Mouse (Mus musculus): ENCODE data around the gene Taf10.

DNA sequence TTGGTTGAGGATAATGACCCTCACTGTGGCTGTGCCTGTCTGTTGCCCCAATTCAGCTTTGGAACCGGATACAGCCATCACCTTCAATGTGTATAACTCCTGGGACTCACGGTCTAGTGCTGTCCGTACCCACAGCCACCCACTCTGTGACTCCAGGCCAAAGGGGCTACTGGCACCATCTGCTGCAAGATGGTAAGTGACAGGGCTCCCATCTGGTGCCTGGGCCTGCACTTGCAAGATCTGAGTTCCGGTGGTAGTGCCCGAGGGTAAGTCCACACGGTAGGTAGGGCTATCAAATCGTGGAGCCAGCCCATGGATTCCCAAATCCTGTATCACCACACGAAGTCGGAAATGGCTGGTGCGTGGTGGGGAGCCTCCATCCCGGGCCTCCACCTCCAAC, 20.2 kb upstream of the Taf10 start:
- TF ChIP-seq POLR2A (IDR thresholded peaks at IDR 0.05; ENCODE audit: control insufficient read depth in 1 of 2, insufficient read depth in 1 of 2, low read depth in 1 of 2, low read length in 2 of 2, poor library complexity in 1 of 2): no peak
- no peak for TF ChIP-seq ZNF384 (IDR thresholded peaks at IDR 0.05; ENCODE audit: low read depth, low read length)
- no peak for TF ChIP-seq E2F4 (IDR thresholded peaks at IDR 0.05; ENCODE audit: borderline replicate concordance, low read depth, low read length)
- no peak for TF ChIP-seq CTCF (IDR thresholded peaks at IDR 0.05 in 2 of 3, conservative IDR thresholded peaks at IDR 0.05 in 1 of 3; ENCODE audit: control insufficient read depth in 1 of 3, insufficient read depth in 1 of 3, low read depth in 2 of 3, low read length in 3 of 3, poor library complexity in 1 of 3, severe bottlenecking in 1 of 3)
- TF ChIP-seq GATA1 (IDR thresholded peaks at IDR 0.05; ENCODE audit: low read depth, low read length): no peak
- no peak for TF ChIP-seq NELFE (IDR thresholded peaks at IDR 0.05; ENCODE audit: low read depth, low read length)

Measured in MEL (cell line).